Mouse (Mus musculus): Measurements from ENCODE around the gene D630003M21Rik. TPM values are rescaled to one million over a fixed set of nuclear protein-coding genes. Genes with fewer than 3 reads are reported as not detected.

Gene D630003M21Rik
- polyA plus RNA-seq, 1 experiment from 2014 or later: 4.3 TPM

GRCm38 (mm10) chr2:158146223-158146622 is 82.8 kb downstream of the D630003M21Rik start, which contains the start of gene Tgm2:
TSS of gene Tgm2 (minus strand) at chr2:158146436.
- peak within 1 kb of the TSS; percentile 57 for H3K4me2 ChIP-seq (replicated peaks)
- 0 out of 2 replicates have a peak, but pooled peaks cover 4% of the 10 kb centered on the region for H3K9me3 ChIP-seq
- H3K27ac ChIP-seq (replicated peaks): no peak within 1 kb of the TSS
- H3K9ac ChIP-seq (replicated peaks): peak within 1 kb of the TSS; percentile 46; the same call in 1 of the 2 replicates
- H3K4me1 ChIP-seq: peaks cover 13% of the 10 kb centered on the region
- peak; percentile 68 for ATAC-seq (ENCODE audit: low FRiP score, low read depth)
- H3K27me3 ChIP-seq: peaks cover 18% of the 10 kb centered on the region
- WGBS: under 1% methylated on average over 28 of the region's 33 CpGs
- H3K4me3 ChIP-seq: peak within 1 kb of the TSS; percentile 37
- H3K36me3 ChIP-seq: no peaks in the 10 kb centered on the region

GRCm38 (mm10) chr2:158145528-158146065 is 83.4 kb downstream of the D630003M21Rik start:
- Histone ChIP-seq H3K9ac (replicated peaks) (no peak overlapping the region), H3K4me2 (replicated peaks) (peak overlapping the region; percentile 57)
- WGBS: 74% methylated on average over 5 of the region's 5 CpGs

GRCm38 (mm10) chr2:158144750-158145527 is 84.1 kb downstream of the D630003M21Rik start:
- H3K4me3 ChIP-seq: no peak overlapping the region
- H3K9me3 ChIP-seq: no peaks in the 10 kb centered on the region
- no peaks in the 10 kb centered on the region for H3K36me3 ChIP-seq
- 88% methylated on average over 6 of the region's 6 CpGs for WGBS
- H3K4me1 ChIP-seq: peaks cover 13% of the 10 kb centered on the region
- H3K27ac ChIP-seq (replicated peaks): no peak overlapping the region
- H3K4me2 ChIP-seq (replicated peaks): no peak overlapping the region
- H3K9ac ChIP-seq (replicated peaks): no peak overlapping the region
- H3K27me3 ChIP-seq: peaks cover 18% of the 10 kb centered on the region
- ATAC-seq (ENCODE audit: low FRiP score, low read depth): no peak

More at GRCm38 (mm10) chr2:158145528-158146065, 83.4 kb downstream of the D630003M21Rik start:
- Histone ChIP-seq H3K36me3 (no peaks in the 10 kb centered on the region), H3K9me3 (no peaks in the 10 kb centered on the region), H3K4me1 (peaks cover 13% of the 10 kb centered on the region), H3K27me3 (peaks cover 18% of the 10 kb centered on the region), H3K27ac (replicated peaks) (no peak overlapping the region), H3K4me3 (no peak overlapping the region; the same call in 1 of the 2 replicates)
- ATAC-seq (ENCODE audit: low FRiP score, low read depth): no peak

- H3K27ac ChIP-seq (replicated peaks): no peak overlapping the region
- H3K9ac ChIP-seq (replicated peaks): no peak overlapping the region
- H3K4me2 ChIP-seq (replicated peaks): no peak overlapping the region
- peaks cover 18% of the 10 kb centered on the region for H3K27me3 ChIP-seq
- no peaks in the 10 kb centered on the region for H3K9me3 ChIP-seq
- no peak overlapping the region for H3K4me3 ChIP-seq
- H3K36me3 ChIP-seq: no peaks in the 10 kb centered on the region
- peaks cover 13% of the 10 kb centered on the region for H3K4me1 ChIP-seq
- ATAC-seq (ENCODE audit: low FRiP score, low read depth): no peak
- WGBS: 45% methylated on average over 8 of the region's 8 CpGs
Measured at GRCm38 (mm10) chr2:158144263-158144662, 84.8 kb downstream of the D630003M21Rik start.

GRCm38 (mm10) chr2:158143816-158144215 is 85.2 kb downstream of the D630003M21Rik start:
- ATAC-seq (ENCODE audit: low FRiP score, low read depth): no peak
- H3K27me3 ChIP-seq: peaks cover 18% of the 10 kb centered on the region
- 51% methylated on average over 3 of the region's 3 CpGs for WGBS
- no peaks in the 10 kb centered on the region for H3K36me3 ChIP-seq
- H3K9ac ChIP-seq (replicated peaks): no peak overlapping the region
- no peak overlapping the region for H3K4me3 ChIP-seq
- no peak overlapping the region for H3K4me2 ChIP-seq (replicated peaks)
- no peaks in the 10 kb centered on the region for H3K9me3 ChIP-seq
- H3K4me1 ChIP-seq: peaks cover 13% of the 10 kb centered on the region
- H3K27ac ChIP-seq (replicated peaks): no peak overlapping the region

- WGBS: 80% methylated on average over 18 of the region's 18 CpGs
- no peaks in the 10 kb centered on the region for H3K36me3 ChIP-seq
- H3K4me1 ChIP-seq: peaks cover 13% of the 10 kb centered on the region
- no peak overlapping the region for H3K27ac ChIP-seq (replicated peaks)
- no peak overlapping the region for H3K9ac ChIP-seq (replicated peaks)
- H3K4me2 ChIP-seq (replicated peaks): no peak overlapping the region
- no peak overlapping the region for H3K4me3 ChIP-seq
- no peaks in the 10 kb centered on the region for H3K9me3 ChIP-seq
- no peak for ATAC-seq (ENCODE audit: low FRiP score, low read depth)
- H3K27me3 ChIP-seq: peaks cover 18% of the 10 kb centered on the region
Measured at GRCm38 (mm10) chr2:158142981-158143380, 86.0 kb downstream of the D630003M21Rik start.

GRCm38 (mm10) chr2:158141690-158142440 is 87.2 kb downstream of the D630003M21Rik start:
- Histone ChIP-seq H3K4me2 (replicated peaks) (no peak overlapping the region), H3K9ac (replicated peaks) (no peak overlapping the region), H3K27me3 (peaks cover 18% of the 10 kb centered on the region), H3K27ac (replicated peaks) (no peak overlapping the region), H3K36me3 (no peaks in the 10 kb centered on the region), H3K4me3 (no peak overlapping the region), H3K4me1 (peaks cover 13% of the 10 kb centered on the region), H3K9me3 (no peaks in the 10 kb centered on the region)
- 84% methylated on average over 7 of the region's 7 CpGs for WGBS
- no peak for ATAC-seq (ENCODE audit: low FRiP score, low read depth)

- no peak for ATAC-seq (ENCODE audit: low FRiP score, low read depth)
- Histone ChIP-seq H3K4me3 (no peak overlapping the region), H3K4me2 (replicated peaks) (no peak overlapping the region), H3K27ac (replicated peaks) (no peak overlapping the region), H3K9me3 (no peaks in the 10 kb centered on the region), H3K4me1 (peaks cover 10% of the 10 kb centered on the region), H3K9ac (replicated peaks) (no peak overlapping the region), H3K36me3 (no peaks in the 10 kb centered on the region), H3K27me3 (peaks cover 18% of the 10 kb centered on the region)
- 63% methylated on average over 7 of the region's 7 CpGs for WGBS
Measured at GRCm38 (mm10) chr2:158141271-158141670, 87.8 kb downstream of the D630003M21Rik start.

- no peaks in the 10 kb centered on the region for H3K36me3 ChIP-seq
- H3K4me1 ChIP-seq: 0 out of 2 replicates have a peak, but pooled peaks cover 7% of the 10 kb centered on the region
- H3K27me3 ChIP-seq: peaks cover 11% of the 10 kb centered on the region
- WGBS: 87% methylated on average over 5 of the region's 5 CpGs
- H3K4me2 ChIP-seq (replicated peaks): no peak overlapping the region
- no peak for ATAC-seq (ENCODE audit: low FRiP score, low read depth)
- no peaks in the 10 kb centered on the region for H3K9me3 ChIP-seq
- no peak overlapping the region for H3K4me3 ChIP-seq
- no peak overlapping the region for H3K27ac ChIP-seq (replicated peaks)
- H3K9ac ChIP-seq (replicated peaks): no peak overlapping the region
Measured at GRCm38 (mm10) chr2:158140664-158141063, 88.4 kb downstream of the D630003M21Rik start.

GRCm38 (mm10) chr2:158139628-158140027 is 89.4 kb downstream of the D630003M21Rik start:
- Histone ChIP-seq H3K4me2 (replicated peaks) (no peak overlapping the region), H3K4me3 (no peak overlapping the region), H3K9me3 (no peaks in the 10 kb centered on the region), H3K9ac (replicated peaks) (no peak overlapping the region), H3K36me3 (no peaks in the 10 kb centered on the region), H3K4me1 (0 out of 2 replicates have a peak, but pooled peaks cover 6% of the 10 kb centered on the region), H3K27me3 (peaks cover 5% of the 10 kb centered on the region; the same call in 1 of the 2 replicates), H3K27ac (replicated peaks) (no peak overlapping the region)
- no peak for ATAC-seq (ENCODE audit: low FRiP score, low read depth)
- WGBS: 53% methylated on average over 7 of the region's 7 CpGs

- no peak for ATAC-seq (ENCODE audit: low FRiP score, low read depth)
- 94% methylated on average over 9 of the region's 9 CpGs for WGBS
Measured at GRCm38 (mm10) chr2:158138778-158139177, 90.2 kb downstream of the D630003M21Rik start.

More at GRCm38 (mm10) chr2:158138778-158139177, 90.2 kb downstream of the D630003M21Rik start:
- H3K27me3 ChIP-seq: peaks cover 5% of the 10 kb centered on the region; the same call in 1 of the 2 replicates
- H3K4me2 ChIP-seq (replicated peaks): no peak overlapping the region
- no peak overlapping the region for H3K27ac ChIP-seq (replicated peaks)
- H3K4me1 ChIP-seq: 0 out of 2 replicates have a peak, but pooled peaks cover 4% of the 10 kb centered on the region
- no peaks in the 10 kb centered on the region for H3K36me3 ChIP-seq
- no peak overlapping the region for H3K9ac ChIP-seq (replicated peaks)
- H3K4me3 ChIP-seq: no peak overlapping the region
- no peaks in the 10 kb centered on the region for H3K9me3 ChIP-seq
